Mouse (Mus musculus) inflammation-experienced regulatory T-cells, adult 6 months (primary cell): ENCODE results near the gene Uaca. TPM values are rescaled to one million over a fixed set of nuclear protein-coding genes. Genes with fewer than 3 reads are reported as not detected.

Experiments used
- ATAC-seq: one replicate; pipeline ENCODE4 v1.8.0; 2017
- polyA plus RNA-seq, 3 experiments: library from polyadenylated mRNA; unstranded; fragments of 100-300 nt; shearing (Covaris generic); gene quantifications; one replicate each; pipeline ENCODE4 v1.2.1; 2017

Gene Uaca
- polyA plus RNA-seq, 3 experiments from 2014 or later, result 0.13 TPM; not detected in 2

GRCm38 (mm10) chr9:60887389-60887811 lies 93.1 kb downstream of the Uaca start:
- ATAC-seq, result no peak

- no peak for ATAC-seq
These were observed 99.2 kb downstream of the Uaca start for GRCm38 (mm10) chr9:60893511-60893910.

- no peak for ATAC-seq
These were observed 101.3 kb downstream of the Uaca start for GRCm38 (mm10) chr9:60895486-60896110.

- ATAC-seq, result no peak
These were observed 104.1 kb downstream of the Uaca start for GRCm38 (mm10) chr9:60898291-60899020.

- ATAC-seq, result no peak
These were observed 104.9 kb downstream of the Uaca start for GRCm38 (mm10) chr9:60899201-60899600.

GRCm38 (mm10) chr9:60899797-60900459 lies 105.6 kb downstream of the Uaca start:
- ATAC-seq, result no peak

- ATAC-seq, result no peak
These were observed 117.9 kb downstream of the Uaca start for GRCm38 (mm10) chr9:60912266-60912665.

GRCm38 (mm10) chr9:60913626-60914025 lies 119.3 kb downstream of the Uaca start:
- ATAC-seq, result no peak

- no peak for ATAC-seq
These were observed 125.8 kb downstream of the Uaca start for GRCm38 (mm10) chr9:60919936-60920672.

GRCm38 (mm10) chr9:60920673-60921062 lies 126.3 kb downstream of the Uaca start:
- no peak for ATAC-seq

- no peak for ATAC-seq
These were observed 126.9 kb downstream of the Uaca start for GRCm38 (mm10) chr9:60921287-60921686.

GRCm38 (mm10) chr9:60921831-60922230 lies 127.5 kb downstream of the Uaca start:
- no peak for ATAC-seq

GRCm38 (mm10) chr9:60926301-60926700 lies 132.0 kb downstream of the Uaca start:
- ATAC-seq, result no peak

GRCm38 (mm10) chr9:60929290-60929983 lies 135.1 kb downstream of the Uaca start:
- no peak for ATAC-seq

Other genes starting within 250 kb of the Uaca start
- 1 to 10 TPM; 1.7 to 5.8 (median 2.1) TPM for gene Lrrc49, start 106.4 kb upstream of the Uaca start, polyA plus RNA-seq
- gene Larp6, start 81.6 kb upstream of the Uaca start, polyA plus RNA-seq, result not detected